In the genomic region with DNA sequence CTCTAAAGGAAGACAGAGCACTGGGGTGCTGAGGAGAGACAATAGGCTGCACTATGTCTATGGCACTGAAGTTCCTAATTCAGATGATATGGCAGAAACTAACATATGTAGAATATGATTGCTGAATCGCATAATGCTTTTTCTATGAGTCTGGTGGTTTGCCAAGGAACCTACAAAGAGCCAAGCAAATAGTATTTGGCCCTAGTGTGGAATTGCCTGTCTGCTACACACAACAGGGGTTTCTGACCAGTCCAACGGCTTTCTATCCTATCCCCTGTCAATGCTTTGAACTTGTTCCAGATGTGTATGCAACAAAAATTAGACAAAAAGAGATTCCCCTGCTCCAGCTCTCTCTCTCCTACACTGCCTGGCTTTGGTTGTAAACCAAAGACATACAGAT, we compare ENCODE assay signal across 13 mouse cellular contexts.
A peak's percentile ranks its signal among the peaks of the same experiment; 100 is the strongest.
DNase-seq lines count a peak whose midpoint lies in the region; ATAC-seq and TF ChIP-seq lines count a peak whose summit lies in the region.
"Had no signal": no experiment of that assay in that cellular context is flagged by ENCODE, and none has a peak within 500 bp of the region (broad histone marks: within the 10 kb centered on the region; RNA-seq: fewer than 3 reads in every experiment).

No protein-coding gene starts in this region.

- no peak for TF ChIP-seq POLR2A in limb, embryonic 14.5 days (IDR thresholded peaks at IDR 0.05; ENCODE audit: borderline replicate concordance, extremely low read depth, insufficient read depth, insufficient read length)

- no peaks in the 10 kb centered on the region for H3K9me3 ChIP-seq in lung, embryonic 16.5 days (ENCODE audit: control insufficient read depth, low read length)
- H3K9me3 ChIP-seq in forebrain, embryonic 16.5 days (ENCODE audit: control insufficient read depth, low read length), result no peaks in the 10 kb centered on the region
- no peaks in the 10 kb centered on the region for H3K9me3 ChIP-seq in limb, embryonic 14.5 days (ENCODE audit: control insufficient read depth, low read length)
- no peaks in the 10 kb centered on the region for H3K9me3 ChIP-seq in stomach, embryonic 16.5 days (replicated peaks; ENCODE audit: control insufficient read depth, low read length)
- H3K9me3 ChIP-seq: neural tube, embryonic 15.5 days had no signal

- no peak overlapping the region for H3K4me2 ChIP-seq in lung, embryonic 16.5 days (ENCODE audit: low read depth, low read length)
- no peak overlapping the region for H3K4me2 ChIP-seq in forebrain, embryonic 16.5 days (ENCODE audit: low read length)
- H3K4me2 ChIP-seq in limb, embryonic 14.5 days (replicated peaks; ENCODE audit: low read depth, low read length, severe bottlenecking), result no peak overlapping the region
- no peak overlapping the region for H3K4me2 ChIP-seq in stomach, embryonic 16.5 days (ENCODE audit: low read depth, low read length)
- H3K4me2 ChIP-seq: neural tube, embryonic 15.5 days had no signal

- H3K27me3 ChIP-seq in lung, embryonic 16.5 days (ENCODE audit: control insufficient read depth, insufficient read depth, low read depth, low read length), result no peaks in the 10 kb centered on the region
- no peaks in the 10 kb centered on the region for H3K27me3 ChIP-seq in forebrain, embryonic 16.5 days (replicated peaks; ENCODE audit: control insufficient read depth, insufficient read depth, low read length)
- H3K27me3 ChIP-seq in limb, embryonic 14.5 days (ENCODE audit: control insufficient read depth, insufficient read depth, low read length), result no peaks in the 10 kb centered on the region
- H3K27me3 ChIP-seq in stomach, embryonic 16.5 days (ENCODE audit: control insufficient read depth, insufficient read depth, low read length), result no peaks in the 10 kb centered on the region
- H3K27me3 ChIP-seq: neural tube, embryonic 15.5 days had no signal

- no peak overlapping the region for H3K27ac ChIP-seq in lung, embryonic 16.5 days (ENCODE audit: low read length)
- peak overlapping the region; percentile 67 for H3K27ac ChIP-seq in forebrain, embryonic 16.5 days (ENCODE audit: low read length)
- peak overlapping the region; percentile 49 for H3K27ac ChIP-seq in limb, embryonic 14.5 days (replicated peaks; ENCODE audit: low read depth, low read length)
- H3K27ac ChIP-seq in stomach, embryonic 16.5 days (ENCODE audit: low read length), result peak overlapping the region; percentile 8; the same call in 1 of the 2 replicates
- H3K27ac ChIP-seq: neural tube, embryonic 15.5 days had no signal

- H3K4me3 ChIP-seq in lung, embryonic 16.5 days (ENCODE audit: low read length), result no peak overlapping the region
- H3K4me3 ChIP-seq in forebrain, embryonic 16.5 days (replicated peaks; ENCODE audit: low read length), result no peak overlapping the region
- H3K4me3 ChIP-seq in limb, embryonic 14.5 days (replicated peaks; ENCODE audit: low read length), result no peak overlapping the region
- H3K4me3 ChIP-seq in stomach, embryonic 16.5 days (replicated peaks; ENCODE audit: low read length), result no peak overlapping the region
- H3K4me3 ChIP-seq: neural tube, embryonic 15.5 days had no signal

- H3K4me1 ChIP-seq in lung, embryonic 16.5 days (replicated peaks; ENCODE audit: control insufficient read depth, insufficient read depth, low read length), result no peaks in the 10 kb centered on the region; the same call in 1 of the 2 replicates
- peaks cover 14% of the 10 kb centered on the region for H3K4me1 ChIP-seq in forebrain, embryonic 16.5 days (replicated peaks; ENCODE audit: control insufficient read depth, insufficient read depth, low read length)
- H3K4me1 ChIP-seq in limb, embryonic 14.5 days (ENCODE audit: control insufficient read depth, insufficient read depth, low read length), result peaks cover 16% of the 10 kb centered on the region
- H3K4me1 ChIP-seq in stomach, embryonic 16.5 days (ENCODE audit: control insufficient read depth, insufficient read depth, low read length), result no peaks in the 10 kb centered on the region

- no peaks in the 10 kb centered on the region for H3K36me3 ChIP-seq in lung, embryonic 16.5 days (ENCODE audit: control insufficient read depth, insufficient read depth, low read length)
- H3K36me3 ChIP-seq in forebrain, embryonic 16.5 days (ENCODE audit: control insufficient read depth, insufficient read depth), result no peaks in the 10 kb centered on the region
- no peaks in the 10 kb centered on the region for H3K36me3 ChIP-seq in limb, embryonic 14.5 days (ENCODE audit: control insufficient read depth, insufficient read depth, low read length)
- H3K36me3 ChIP-seq in stomach, embryonic 16.5 days (ENCODE audit: control insufficient read depth, insufficient read depth, low read length), result no peaks in the 10 kb centered on the region
- H3K36me3 ChIP-seq: neural tube, embryonic 15.5 days had no signal

- WGBS in lung, embryonic 16.5 days, result 45% methylated on average over 2 of the region's 2 CpGs
- WGBS in forebrain, embryonic 16.5 days, result 39% methylated on average over 2 of the region's 2 CpGs
- 49% methylated on average over 2 of the region's 2 CpGs for WGBS in limb, embryonic 14.5 days
- WGBS in stomach, embryonic 16.5 days, result 59% methylated on average over 2 of the region's 2 CpGs

- H3K9ac ChIP-seq in lung, embryonic 16.5 days (ENCODE audit: low read length), result no peak overlapping the region
- H3K9ac ChIP-seq in forebrain, embryonic 16.5 days (replicated peaks; ENCODE audit: low read depth, low read length), result no peak overlapping the region
- H3K9ac ChIP-seq in limb, embryonic 14.5 days (ENCODE audit: low read depth, low read length, severe bottlenecking), result no peak overlapping the region
- no peak overlapping the region for H3K9ac ChIP-seq in stomach, embryonic 16.5 days (ENCODE audit: low read length)
- H3K9ac ChIP-seq: neural tube, embryonic 15.5 days had no signal

- ATAC-seq in lung, embryonic 16.5 days (ENCODE audit: low read depth), result peak; percentile 61; the same call in 1 of the 2 replicates
- peak; percentile 39 for ATAC-seq in forebrain, embryonic 16.5 days
- ATAC-seq in limb, embryonic 14.5 days (ENCODE audit: low FRiP score, low read depth), result no peak
- ATAC-seq in stomach, embryonic 16.5 days (ENCODE audit: insufficient read depth, low FRiP score), result no peak
- no peak for ATAC-seq in monocyte, adult 5-6 weeks (replicated peaks; ENCODE audit: insufficient number of reproducible peaks, low FRiP score, low TSS enrichment, poor library complexity, severe bottlenecking)

- DNase-seq in lung, postnatal 36 days, result no peak
- DNase-seq in limb, embryonic 14.5 days (ENCODE audit: low spot score), result peak; percentile 63
- DNase-seq in heart, postnatal 4 days, result no peak
- DNase-seq in thymus, postnatal 0 days (ENCODE audit: low spot score), result no peak
- DNase-seq: adrenal gland, postnatal 14 days; heart, adult 18-20 months; kidney, adult 8-10 months; right cerebral cortex, adult 18-20 months had no signal

Comparison
In these comparisons a context has a peak if more than half of its experiments do, and no peak if none do; other contexts are left out.
1. ATAC-seq: peak in lung, embryonic 16.5 days (single experiment) and forebrain, embryonic 16.5 days (single experiment); none in limb, embryonic 14.5 days (single experiment), stomach, embryonic 16.5 days (single experiment) and monocyte, adult 5-6 weeks (single experiment).